Mouse (Mus musculus) MEL (cell line): ENCODE results near the gene Man2b2. TPM values are rescaled to one million over a fixed set of nuclear protein-coding genes. Genes with fewer than 3 reads are reported as not detected.

Experiments
- DNase-seq: peaks from one replicate; pipeline ENCODE4 v3.0.0; 2011; ENCODE audit warnings: low read depth, low spot score
- H3K27ac ChIP-seq: 2 replicates; pipeline ENCODE4 v1.5.1; 2012; ENCODE audit warnings: low read depth, mild to moderate bottlenecking, control low read depth, low read length, moderate library complexity; ENCODE audit not compliant: control insufficient read depth
- H3K27me3 ChIP-seq, 2 experiments: fragments of 150-350 bp in 1 of 2; sonication (generic) in 1 of 2; 2 replicates each; pipeline ENCODE4 v1.6.1; 2012; ENCODE audit warnings: low read length in 2 of 2, mild to moderate bottlenecking in 2 of 2, improper control_type of control experiment in 1 of 2, moderate library complexity in 1 of 2; ENCODE audit not compliant: insufficient read depth in 2 of 2, control insufficient read depth in 1 of 2
- H3K36me3 ChIP-seq, 2 experiments: 2 replicates each; pipeline ENCODE4 v1.6.1; 2012 to 2014; ENCODE audit warnings: low read length in 2 of 2, improper control_type of control experiment in 1 of 2, inconsistent platforms in 1 of 2, mild to moderate bottlenecking in 1 of 2; ENCODE audit not compliant: insufficient read depth in 2 of 2, control insufficient read depth in 1 of 2
- H3K4me1 ChIP-seq, 2 experiments: fragments of 150-350 bp in 1 of 2; sonication (generic) in 1 of 2; 2 replicates each; pipeline ENCODE4 v1.6.1; 2012; ENCODE audit warnings: low read length in 2 of 2, improper control_type of control experiment in 1 of 2, mild to moderate bottlenecking in 1 of 2; ENCODE audit not compliant: insufficient read depth in 2 of 2, control insufficient read depth in 1 of 2
- H3K4me3 ChIP-seq, 2 experiments: fragments of 150-350 bp in 1 of 2; sonication (generic) in 1 of 2; 2 replicates each; pipeline ENCODE4 v1.5.1; 2012; ENCODE audit warnings: low read depth in 2 of 2, low read length in 2 of 2, mild to moderate bottlenecking in 2 of 2, moderate library complexity in 2 of 2, control low read depth in 1 of 2, improper control_type of control experiment in 1 of 2; ENCODE audit not compliant: control insufficient read depth in 1 of 2, insufficient read depth in 1 of 2
- H3K79me2 ChIP-seq: 2 replicates; pipeline ENCODE4 v1.6.1; 2012; ENCODE audit warnings: mild to moderate bottlenecking, low read length, moderate library complexity; ENCODE audit not compliant: control insufficient read depth, poor library complexity, insufficient read depth
- H3K9ac ChIP-seq: 2 replicates; pipeline ENCODE4 v1.6.1; 2012; ENCODE audit warnings: low read depth, mild to moderate bottlenecking, control low read depth, low read length, moderate library complexity; ENCODE audit not compliant: control insufficient read depth, poor library complexity, severe bottlenecking
- H3K9me3 ChIP-seq: fragments of 150-350 bp; sonication (generic); replicated peaks from 2 replicates; pipeline ENCODE4 v1.6.1; 2012; ENCODE audit warnings: mild to moderate bottlenecking, low read length, improper control_type of control experiment, moderate library complexity; ENCODE audit not compliant: insufficient read depth
- CHD1 ChIP-seq: IDR thresholded peaks from 2 replicates; pipeline ENCODE4 v1.6.1; 2012; ENCODE audit warnings: low read depth, mild to moderate bottlenecking, inconsistent platforms, low read length, improper control_type of control experiment
- CTCF ChIP-seq, 3 experiments: IDR thresholded peaks in 2 of 3; conservative IDR thresholded peaks in 1 of 3; 2 replicates each; pipeline ENCODE4 v1.5.1; 2011 to 2012; ENCODE audit warnings: low read length in 3 of 3, low read depth in 2 of 3, mild to moderate bottlenecking in 2 of 3, improper control_type of control experiment in 1 of 3, inconsistent platforms in 1 of 3, mixed read lengths in 1 of 3, moderate library complexity in 1 of 3; ENCODE audit not compliant: control insufficient read depth in 1 of 3, insufficient read depth in 1 of 3, poor library complexity in 1 of 3, severe bottlenecking in 1 of 3
- E2F4 ChIP-seq: IDR thresholded peaks from 2 replicates; pipeline ENCODE4 v1.6.1; 2011; ENCODE audit warnings: low read depth, low read length, improper control_type of control experiment, borderline replicate concordance
- ELF1 ChIP-seq: IDR thresholded peaks from 2 replicates; pipeline ENCODE4 v1.6.1; 2014; ENCODE audit warnings: low read depth, mild to moderate bottlenecking, inconsistent platforms, low read length, improper control_type of control experiment, moderate library complexity
- ETS1 ChIP-seq: IDR thresholded peaks from 2 replicates; pipeline ENCODE4 v1.6.1; 2012; ENCODE audit warnings: low read depth, mild to moderate bottlenecking, inconsistent platforms, low read length, improper control_type of control experiment, moderate library complexity
- GABPA ChIP-seq: IDR thresholded peaks from 2 replicates; pipeline ENCODE4 v1.6.1; 2012; ENCODE audit warnings: low read depth, mild to moderate bottlenecking, inconsistent platforms, low read length, improper control_type of control experiment, moderate library complexity
- GATA1 ChIP-seq: IDR thresholded peaks from 2 replicates; pipeline ENCODE4 v1.6.1; 2011; ENCODE audit warnings: low read depth, low read length, improper control_type of control experiment
- HCFC1 ChIP-seq: IDR thresholded peaks from 2 replicates; pipeline ENCODE4 v1.6.1; 2012; ENCODE audit warnings: low read depth, mild to moderate bottlenecking, inconsistent platforms, low read length, improper control_type of control experiment, moderate library complexity
- JUND ChIP-seq: IDR thresholded peaks from 2 replicates; pipeline ENCODE4 v1.6.1; 2011; ENCODE audit warnings: low read depth, mild to moderate bottlenecking, improper control_type of control experiment, low read length
- KAT2A ChIP-seq: conservative IDR thresholded peaks from 2 replicates; pipeline ENCODE4 v1.6.1; 2012; ENCODE audit warnings: low read depth, low read length, improper control_type of control experiment, inconsistent platforms
- MAFK ChIP-seq: IDR thresholded peaks from 2 replicates; pipeline ENCODE4 v1.6.1; 2011; ENCODE audit warnings: low read depth, mild to moderate bottlenecking, low read length, improper control_type of control experiment, borderline replicate concordance
- MAZ ChIP-seq: IDR thresholded peaks from 2 replicates; pipeline ENCODE4 v1.6.1; 2012; ENCODE audit warnings: low read depth, mild to moderate bottlenecking, inconsistent platforms, low read length, improper control_type of control experiment
- MEF2A ChIP-seq: IDR thresholded peaks from 2 replicates; pipeline ENCODE4 v1.6.1; 2014; ENCODE audit warnings: low read depth, mild to moderate bottlenecking, inconsistent platforms, low read length, improper control_type of control experiment; ENCODE audit not compliant: poor library complexity, insufficient replicate concordance, severe bottlenecking; ENCODE audit errors: extremely low read depth
- MXI1 ChIP-seq: IDR thresholded peaks from 2 replicates; pipeline ENCODE4 v1.6.1; 2011; ENCODE audit warnings: mild to moderate bottlenecking, low read depth, low read length, improper control_type of control experiment
- MYB ChIP-seq: IDR thresholded peaks from 2 replicates; pipeline ENCODE4 v1.6.1; 2011; ENCODE audit warnings: mild to moderate bottlenecking, low read depth, low read length, improper control_type of control experiment
- MYC ChIP-seq: IDR thresholded peaks from 2 replicates; pipeline ENCODE4 v1.6.1; 2011; ENCODE audit warnings: low read depth, mild to moderate bottlenecking, low read length, improper control_type of control experiment, moderate library complexity
- NELFE ChIP-seq: IDR thresholded peaks from 2 replicates; pipeline ENCODE4 v1.6.1; 2011; ENCODE audit warnings: low read depth, low read length, improper control_type of control experiment
- NRF1 ChIP-seq: IDR thresholded peaks from 2 replicates; pipeline ENCODE4 v1.6.1; 2014; ENCODE audit warnings: low read depth, mild to moderate bottlenecking, inconsistent platforms, low read length, improper control_type of control experiment, moderate library complexity; ENCODE audit not compliant: poor library complexity, insufficient read depth, severe bottlenecking
- POLR2A ChIP-seq, 2 experiments: IDR thresholded peaks; 2 replicates each; pipeline ENCODE4 v1.6.1; 2011 to 2012; ENCODE audit warnings: low read length in 2 of 2, mild to moderate bottlenecking in 2 of 2, control low read depth in 1 of 2, improper control_type of control experiment in 1 of 2, low read depth in 1 of 2, moderate library complexity in 1 of 2; ENCODE audit not compliant: control insufficient read depth in 1 of 2, insufficient read depth in 1 of 2, poor library complexity in 1 of 2
- POLR2AphosphoS2 ChIP-seq: IDR thresholded peaks from 2 replicates; pipeline ENCODE4 v1.6.1; 2011; ENCODE audit warnings: low read length, improper control_type of control experiment
- RCOR1 ChIP-seq: IDR thresholded peaks from 2 replicates; pipeline ENCODE4 v1.6.1; 2012; ENCODE audit warnings: low read depth, mild to moderate bottlenecking, inconsistent platforms, low read length, improper control_type of control experiment
- SIN3A ChIP-seq: IDR thresholded peaks from 2 replicates; pipeline ENCODE4 v1.6.1; 2012; ENCODE audit warnings: low read length, improper control_type of control experiment, inconsistent platforms
- TAL1 ChIP-seq: IDR thresholded peaks from 2 replicates; pipeline ENCODE4 v1.6.1; 2012; ENCODE audit warnings: mild to moderate bottlenecking, inconsistent platforms, low read length, moderate library complexity, mixed read lengths
- TBP ChIP-seq: IDR thresholded peaks from 2 replicates; pipeline ENCODE4 v1.8.0; 2011; ENCODE audit warnings: low read depth, low read length, improper control_type of control experiment
- UBTF ChIP-seq: IDR thresholded peaks from 2 replicates; pipeline ENCODE4 v1.6.1; 2012; ENCODE audit warnings: low read depth, mild to moderate bottlenecking, inconsistent platforms, low read length, improper control_type of control experiment, moderate library complexity, borderline replicate concordance; ENCODE audit not compliant: insufficient read depth
- USF1 ChIP-seq: IDR thresholded peaks from 2 replicates; pipeline ENCODE4 v1.6.1; 2014; ENCODE audit warnings: low read depth, mild to moderate bottlenecking, inconsistent platforms, low read length, improper control_type of control experiment, moderate library complexity
- ZC3H11A ChIP-seq: IDR thresholded peaks from 2 replicates; pipeline ENCODE4 v1.6.1; 2012; ENCODE audit warnings: low read depth, mild to moderate bottlenecking, inconsistent platforms, low read length, improper control_type of control experiment
- ZKSCAN1 ChIP-seq: IDR thresholded peaks from 2 replicates; pipeline ENCODE4 v1.6.1; 2012; ENCODE audit warnings: low read depth, mild to moderate bottlenecking, inconsistent platforms, low read length, improper control_type of control experiment, moderate library complexity
- polyA plus RNA-seq, 2 experiments: library from polyadenylated mRNA; stranded (reverse) in 1 of 2; unstranded in 1 of 2; fragments of >175 nt in 1 of 2; fragments of >200 nt in 1 of 2; gene quantifications; 2 replicates each; pipeline versions ENCODE4 v1.2.1 to v1.2.4; 2012; ENCODE audit warnings: low replicate concordance in 2 of 2, low read depth in 1 of 2; ENCODE audit not compliant: insufficient read length in 2 of 2, insufficient read depth in 1 of 2, missing spikeins in 1 of 2
- total RNA-seq: library from RNA; depleted of rRNA; stranded (reverse); fragments of 300-350 nt; gene quantifications from 2 replicates; pipeline ENCODE4 v1.2.3, GENCODE M21; 2012

Gene Man2b2
- total and polyA plus RNA-seq, 3 experiments, result 9.3 to 37.1 TPM; not detected in 1

DNA sequence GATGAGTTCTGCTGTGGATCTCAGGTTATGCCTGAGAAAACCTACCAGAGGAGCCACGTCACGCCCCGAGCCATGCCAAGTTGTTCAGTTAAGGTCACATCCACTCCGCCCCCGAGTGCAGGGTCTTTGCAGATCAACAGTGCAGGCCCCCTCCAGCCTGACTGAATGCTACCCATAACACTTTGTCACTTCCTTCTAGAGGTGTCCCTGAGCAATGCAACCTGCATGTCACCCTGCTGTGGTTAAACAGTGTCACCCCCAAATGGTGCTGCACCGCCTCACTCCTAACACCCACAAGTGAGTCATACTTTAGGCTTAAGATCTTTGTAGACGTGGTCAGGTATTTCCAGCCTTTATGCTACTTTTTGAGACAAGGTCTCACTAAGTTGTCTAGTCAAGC lies 9.6 kb upstream of the Man2b2 start:
- H3K9ac ChIP-seq, result no peak overlapping the region
- H3K4me3 ChIP-seq, result no peak overlapping the region
- H3K4me1 ChIP-seq, result no peaks in the 10 kb centered on the region
- no peak overlapping the region for H3K27ac ChIP-seq
- no peaks in the 10 kb centered on the region for H3K27me3 ChIP-seq
- no peak for DNase-seq
- no peaks in the 10 kb centered on the region for H3K9me3 ChIP-seq
- TF ChIP-seq TBP (no peak), POLR2A (IDR thresholded peaks at IDR 0.05; ENCODE audit: control insufficient read depth in 1 of 2, insufficient read depth in 1 of 2, low read depth in 1 of 2, low read length in 2 of 2, poor library complexity in 1 of 2) (no peak), CHD1 (no peak), MAFK (no peak), E2F4 (no peak), GABPA (no peak), ZC3H11A (no peak), KAT2A (no peak), MEF2A (no peak), TAL1 (no peak), USF1 (no peak), POLR2AphosphoS2 (no peak), MYB (no peak), NELFE (no peak), ETS1 (no peak), UBTF (no peak), HCFC1 (no peak), MYC (no peak), NRF1 (no peak)
- H3K79me2 ChIP-seq, result no peaks in the 10 kb centered on the region
- no peaks in the 10 kb centered on the region for H3K36me3 ChIP-seq

GRCm38 (mm10) chr5:36839602-36840001 lies 9.1 kb upstream of the Man2b2 start:
- no peaks in the 10 kb centered on the region for H3K79me2 ChIP-seq
- no peak overlapping the region for H3K4me3 ChIP-seq
- no peak for TF ChIP-seq UBTF
- TF ChIP-seq POLR2A (IDR thresholded peaks at IDR 0.05; ENCODE audit: control insufficient read depth in 1 of 2, insufficient read depth in 1 of 2, low read depth in 1 of 2, low read length in 2 of 2, poor library complexity in 1 of 2), result no peak
- no peak for TF ChIP-seq RCOR1
- TF ChIP-seq NELFE, result no peak
- no peak for TF ChIP-seq JUND
- no peak for TF ChIP-seq CTCF (IDR thresholded peaks at IDR 0.05 in 2 of 3, conservative IDR thresholded peaks at IDR 0.05 in 1 of 3; ENCODE audit: control insufficient read depth in 1 of 3, insufficient read depth in 1 of 3, low read depth in 2 of 3, low read length in 3 of 3, poor library complexity in 1 of 3, severe bottlenecking in 1 of 3)
- no peak for TF ChIP-seq USF1
- no peak for TF ChIP-seq GATA1
- no peak for TF ChIP-seq MEF2A
- TF ChIP-seq E2F4, result no peak
- TF ChIP-seq SIN3A, result no peak
- TF ChIP-seq ELF1, result no peak
- no peak for TF ChIP-seq CHD1
- TF ChIP-seq MAZ, result no peak
- TF ChIP-seq MYB, result no peak
- TF ChIP-seq TAL1, result no peak
- no peak for TF ChIP-seq MXI1
- no peak for TF ChIP-seq ZKSCAN1
- TF ChIP-seq ETS1, result no peak
- no peak overlapping the region for H3K9ac ChIP-seq
- H3K27ac ChIP-seq, result no peak overlapping the region
- no peaks in the 10 kb centered on the region for H3K36me3 ChIP-seq
- H3K9me3 ChIP-seq, result no peaks in the 10 kb centered on the region
- H3K4me1 ChIP-seq, result no peaks in the 10 kb centered on the region
- no peaks in the 10 kb centered on the region for H3K27me3 ChIP-seq
- DNase-seq, result no peak
